In genomic region chr8:83624739-83625138, GRCm38 (mm10) we compare ENCODE assay signal across 10 mouse cellular contexts. TPM values are rescaled to one million over a fixed set of nuclear protein-coding genes. Genes with fewer than 3 reads are reported as not detected.
A peak's percentile ranks its signal among the peaks of the same experiment; 100 is the strongest.
DNase-seq lines count a peak whose midpoint lies in the region; ATAC-seq and TF ChIP-seq lines count a peak whose summit lies in the region.
"Had no signal": no experiment of that assay in that cellular context is flagged by ENCODE, and none has a peak within 500 bp of the region (broad histone marks: within the 10 kb centered on the region; RNA-seq: fewer than 3 reads in every experiment).

No protein-coding gene starts in this region.

- no peak overlapping the region for H3K9ac ChIP-seq in liver, embryonic 14.5 days (replicated peaks)
- H3K9ac ChIP-seq: lung, embryonic 15.5 days had no signal

- H3K9me3 ChIP-seq in liver, embryonic 14.5 days (ENCODE audit: control insufficient read depth, low read length) = no peaks in the 10 kb centered on the region
- H3K9me3 ChIP-seq: lung, embryonic 15.5 days had no signal

- H3K36me3 ChIP-seq in liver, embryonic 14.5 days (replicated peaks; ENCODE audit: control insufficient read depth, insufficient read depth, low read depth) = no peaks in the 10 kb centered on the region
- H3K36me3 ChIP-seq: lung, embryonic 15.5 days had no signal

- TF ChIP-seq CTCF in liver, embryonic 14.5 days (IDR thresholded peaks at IDR 0.05; ENCODE audit: low read depth) = peak; percentile 87

- intact Hi-C loops in heart, postnatal 10 days (cut with DNase I) = loop anchor here (5.0 kb wide), 1 partner anchor 57 kb away; the partner anchor contains the start of gene Ndufb7

- no peak overlapping the region for H3K4me2 ChIP-seq in liver, embryonic 14.5 days (ENCODE audit: low read depth)
- H3K4me2 ChIP-seq: lung, embryonic 15.5 days had no signal

- DNase-seq in heart, postnatal 10 days = peak; percentile 37 to 61
- DNase-seq in heart, adult 8-10 months (ENCODE audit: low spot score) = no peak
- DNase-seq in adrenal gland, postnatal 25 days = peak; percentile 26
- peak; percentile 49 for DNase-seq in embryo, embryonic 11 days
- DNase-seq in liver, embryonic 14.5 days (ENCODE audit: low read depth in 3 of 3, low spot score in 3 of 3) = no peak
- DNase-seq in ovary, postnatal 14 days (ENCODE audit: low spot score) = no peak
- no peak for DNase-seq in thymus, postnatal 0 days (ENCODE audit: low spot score)
- no peak for DNase-seq in MN1 (ENCODE audit: low spot score)
- DNase-seq: gastrocnemius, postnatal 10 days had no signal

- H3K4me3 ChIP-seq in liver, embryonic 14.5 days (ENCODE audit: insufficient read depth in 1 of 2, low read depth in 2 of 2, low read length in 2 of 2) = no peak overlapping the region
- H3K4me3 ChIP-seq: lung, embryonic 15.5 days had no signal

- H3K27me3 ChIP-seq in liver, embryonic 14.5 days (ENCODE audit: control insufficient read depth, insufficient read depth, low read length) = no peaks in the 10 kb centered on the region
- H3K27me3 ChIP-seq: lung, embryonic 15.5 days had no signal

- TF ChIP-seq EP300 in liver, embryonic 14.5 days (IDR thresholded peaks at IDR 0.05; ENCODE audit: low read depth) = no peak

- 31% methylated on average over 3 of the region's 3 CpGs for WGBS in liver, embryonic 14.5 days (ENCODE audit: insufficient replicate concordance)

- H3K4me1 ChIP-seq in liver, embryonic 14.5 days (replicated peaks; ENCODE audit: control insufficient read depth in 2 of 2, insufficient read depth in 2 of 2, low read length in 1 of 2) = peaks cover 36 to 41% of the 10 kb centered on the region in 2 experiments

- H3K27ac ChIP-seq in liver, embryonic 14.5 days = no peak overlapping the region
- H3K27ac ChIP-seq: lung, embryonic 15.5 days had no signal

- no peak for ATAC-seq in liver, embryonic 14.5 days (ENCODE audit: insufficient read depth)

RNA-seq across cellular contexts. Expression of gene Dnajb1, which starts 16.7 kb away (rescaled TPM):
- total RNA-seq in heart, postnatal 10 days (2021) = 10 to 100 TPM; 17.5 to 18.0 TPM
- total RNA-seq in heart, adult 8-10 months (2022) = 10 to 100 TPM; 11.0 to 14.2 (median 12.6) TPM
- 27.7 and 28.0 TPM in 2 replicates for total RNA-seq in adrenal gland, postnatal 25 days (2021)
- 26.1 and 32.7 TPM in 2 replicates for polyA plus RNA-seq in liver, embryonic 14.5 days (2012; rRNA removed)
- polyA plus RNA-seq in liver, embryonic 14.5 days (2014; fragmentation: Nextera tagmentation; extraction: Ambion mirVana) = 37.6 and 37.8 TPM in 2 replicates
- polyA plus RNA-seq in thymus, postnatal 0 days (2015; fragmentation: Nextera tagmentation; extraction: Ambion mirVana) = 71.2 and 92.9 TPM in 2 replicates

RNA-seq across cellular contexts. Expression of gene Tecr, which starts 17.0 kb away (rescaled TPM):
- 100 to 1,000 TPM; 181 to 199 TPM for total RNA-seq in heart, postnatal 10 days (2021)
- total RNA-seq in heart, adult 8-10 months (2022) = 100 to 1,000 TPM; 539 to 688 (median 589) TPM
- total RNA-seq in adrenal gland, postnatal 25 days (2021) = 582 and 661 TPM in 2 replicates
- polyA plus RNA-seq in liver, embryonic 14.5 days (2012; rRNA removed) = 176 and 217 TPM in 2 replicates
- polyA plus RNA-seq in liver, embryonic 14.5 days (2014; fragmentation: Nextera tagmentation; extraction: Ambion mirVana) = 294 and 325 TPM in 2 replicates
- polyA plus RNA-seq in thymus, postnatal 0 days (2015; fragmentation: Nextera tagmentation; extraction: Ambion mirVana) = 315 and 341 TPM in 2 replicates

RNA-seq across cellular contexts. Expression of gene Gipc1, which starts 27.7 kb away (rescaled TPM):
- 10 to 100 TPM; 46.1 to 48.7 TPM for total RNA-seq in heart, postnatal 10 days (2021)
- 10 to 100 TPM; 21.4 to 25.1 (median 23.3) TPM for total RNA-seq in heart, adult 8-10 months (2022)
- total RNA-seq in adrenal gland, postnatal 25 days (2021) = 42.3 and 48.8 TPM in 2 replicates
- polyA plus RNA-seq in liver, embryonic 14.5 days (2012; rRNA removed) = 22.5 and 27.2 TPM in 2 replicates
- polyA plus RNA-seq in liver, embryonic 14.5 days (2014; fragmentation: Nextera tagmentation; extraction: Ambion mirVana) = 32.5 and 34.7 TPM in 2 replicates
- polyA plus RNA-seq in thymus, postnatal 0 days (2015; fragmentation: Nextera tagmentation; extraction: Ambion mirVana) = 89.3 and 90.6 TPM in 2 replicates

RNA-seq across cellular contexts. Expression of gene Ptger1, which starts 41.7 kb away (rescaled TPM):
- total RNA-seq in heart, postnatal 10 days (2021) = under 1 TPM; 0.20 to 0.53 TPM
- total RNA-seq in heart, adult 8-10 months (2022) = under 1 TPM; 0.17 to 0.57 (median 0.26) TPM
- 0.86 and 2.5 TPM in 2 replicates for total RNA-seq in adrenal gland, postnatal 25 days (2021)
- polyA plus RNA-seq in liver, embryonic 14.5 days (2012; rRNA removed) = 0.09 and 0.19 TPM in 2 replicates
- 0.18 and 0.47 TPM in 2 replicates for polyA plus RNA-seq in liver, embryonic 14.5 days (2014; fragmentation: Nextera tagmentation; extraction: Ambion mirVana)
- polyA plus RNA-seq in thymus, postnatal 0 days (2015; fragmentation: Nextera tagmentation; extraction: Ambion mirVana) = 0.42 and 0.82 TPM in 2 replicates

RNA-seq across cellular contexts. Expression of gene Ndufb7, which starts 58.3 kb away (rescaled TPM):
- total RNA-seq in heart, postnatal 10 days (2021) = 100 to 1,000 TPM; 597 to 620 TPM
- total RNA-seq in heart, adult 8-10 months (2022) = 100 to 1,000 TPM; 561 to 765 (median 683) TPM
- 223 and 229 TPM in 2 replicates for total RNA-seq in adrenal gland, postnatal 25 days (2021)
- polyA plus RNA-seq in liver, embryonic 14.5 days (2012; rRNA removed) = 160 and 197 TPM in 2 replicates
- 283 and 290 TPM in 2 replicates for polyA plus RNA-seq in liver, embryonic 14.5 days (2014; fragmentation: Nextera tagmentation; extraction: Ambion mirVana)
- polyA plus RNA-seq in thymus, postnatal 0 days (2015; fragmentation: Nextera tagmentation; extraction: Ambion mirVana) = 503 and 517 TPM in 2 replicates

Comparison
In these comparisons a context has a peak if more than half of its experiments do, and no peak if none do; other contexts are left out.
1. DNase-seq: peak in heart, postnatal 10 days (2 of 2), adrenal gland, postnatal 25 days (single experiment) and embryo, embryonic 11 days (single experiment); none in heart, adult 8-10 months (single experiment), liver, embryonic 14.5 days (0 of 3), ovary, postnatal 14 days (single experiment), thymus, postnatal 0 days (single experiment) and MN1 (single experiment).